Mouse (Mus musculus): Measurements from ENCODE around the gene Sox13. TPM values are rescaled to one million over a fixed set of nuclear protein-coding genes. Genes with fewer than 3 reads are reported as not detected.
"Not testable (repeated sequence)": the region's sequence is repeated elsewhere in the genome, so short reads cannot be mapped to it uniquely, and the experiment has no call there.

Sox13 gene
- polyA plus RNA-seq, 1 experiment from 2014 or later, result 12.3 TPM

GRCm38 (mm10) chr1:133347693-133348520 lies 76.3 kb downstream of the Sox13 start:
- Histone ChIP-seq H3K27ac (ENCODE audit: low read depth, low read length) (no peak overlapping the region), H3K4me1 (ENCODE audit: control insufficient read depth, insufficient read depth, low read length) (no peaks in the 10 kb centered on the region), H3K36me3 (ENCODE audit: control insufficient read depth, insufficient read depth, low read length) (no peaks in the 10 kb centered on the region), H3K9ac (ENCODE audit: low read length) (no peak overlapping the region), H3K4me3 (ENCODE audit: low read depth, low read length) (no peak overlapping the region), H3K27me3 (ENCODE audit: control insufficient read depth, insufficient read depth, low read length) (no peaks in the 10 kb centered on the region), H3K9me3 (ENCODE audit: control insufficient read depth, low read length) (no peaks in the 10 kb centered on the region), H3K4me2 (ENCODE audit: low read depth) (no peak overlapping the region)
- ATAC-seq (ENCODE audit: insufficient read depth, low FRiP score, low TSS enrichment), result no peak
- WGBS, result 79% methylated on average over 11 of the region's 11 CpGs
- peak; percentile 3 for DNase-seq (ENCODE audit: low spot score)

- Histone ChIP-seq H3K9ac (ENCODE audit: low read length) (no peak overlapping the region), H3K36me3 (ENCODE audit: control insufficient read depth, insufficient read depth, low read length) (no peaks in the 10 kb centered on the region)
- WGBS, result 67% methylated on average over 3 of the region's 3 CpGs
Observed at GRCm38 (mm10) chr1:133347226-133347625, 77.0 kb downstream of the Sox13 start.

GRCm38 (mm10) chr1:133346531-133346930 lies 77.6 kb downstream of the Sox13 start:
- WGBS, result 86% methylated on average over 9 of the region's 9 CpGs
- no peak for ATAC-seq (ENCODE audit: insufficient read depth, low FRiP score, low TSS enrichment)
- DNase-seq (ENCODE audit: low spot score), result no peak

More at GRCm38 (mm10) chr1:133347226-133347625, 77.0 kb downstream of the Sox13 start:
- Histone ChIP-seq H3K27ac (ENCODE audit: low read depth, low read length) (no peak overlapping the region), H3K4me1 (ENCODE audit: control insufficient read depth, insufficient read depth, low read length) (no peaks in the 10 kb centered on the region), H3K27me3 (ENCODE audit: control insufficient read depth, insufficient read depth, low read length) (no peaks in the 10 kb centered on the region), H3K4me2 (ENCODE audit: low read depth) (no peak overlapping the region), H3K4me3 (ENCODE audit: low read depth, low read length) (no peak overlapping the region), H3K9me3 (ENCODE audit: control insufficient read depth, low read length) (no peaks in the 10 kb centered on the region)
- no peak for DNase-seq (ENCODE audit: low spot score)
- no peak for ATAC-seq (ENCODE audit: insufficient read depth, low FRiP score, low TSS enrichment)

GRCm38 (mm10) chr1:133344357-133344756 lies 79.8 kb downstream of the Sox13 start:
- H3K27me3 ChIP-seq (ENCODE audit: control insufficient read depth, insufficient read depth, low read length), result no peaks in the 10 kb centered on the region
- H3K36me3 ChIP-seq (ENCODE audit: control insufficient read depth, insufficient read depth, low read length), result no peaks in the 10 kb centered on the region
- DNase-seq (ENCODE audit: low spot score), result no peak
- H3K27ac ChIP-seq (ENCODE audit: low read depth, low read length), result no peak overlapping the region
- no peak for ATAC-seq (ENCODE audit: insufficient read depth, low FRiP score, low TSS enrichment)
- H3K9ac ChIP-seq (ENCODE audit: low read length), result no peak overlapping the region
- no peak overlapping the region for H3K4me2 ChIP-seq (ENCODE audit: low read depth)
- no peaks in the 10 kb centered on the region for H3K4me1 ChIP-seq (ENCODE audit: control insufficient read depth, insufficient read depth, low read length)
- no peaks in the 10 kb centered on the region for H3K9me3 ChIP-seq (ENCODE audit: control insufficient read depth, low read length)
- H3K4me3 ChIP-seq (ENCODE audit: low read depth, low read length), result no peak overlapping the region
- WGBS, result 82% methylated on average over 2 of the region's 2 CpGs

More at GRCm38 (mm10) chr1:133346531-133346930, 77.6 kb downstream of the Sox13 start:
- no peaks in the 10 kb centered on the region for H3K27me3 ChIP-seq (ENCODE audit: control insufficient read depth, insufficient read depth, low read length)
- H3K4me3 ChIP-seq (ENCODE audit: low read depth, low read length), result no peak overlapping the region
- H3K36me3 ChIP-seq (ENCODE audit: control insufficient read depth, insufficient read depth, low read length), result no peaks in the 10 kb centered on the region
- no peak overlapping the region for H3K9ac ChIP-seq (ENCODE audit: low read length)
- no peaks in the 10 kb centered on the region for H3K9me3 ChIP-seq (ENCODE audit: control insufficient read depth, low read length)
- H3K4me1 ChIP-seq (ENCODE audit: control insufficient read depth, insufficient read depth, low read length), result no peaks in the 10 kb centered on the region
- H3K27ac ChIP-seq (ENCODE audit: low read depth, low read length), result no peak overlapping the region
- H3K4me2 ChIP-seq (ENCODE audit: low read depth), result no peak overlapping the region

GRCm38 (mm10) chr1:133340403-133340802 lies 83.8 kb downstream of the Sox13 start:
- H3K36me3 ChIP-seq (ENCODE audit: control insufficient read depth, insufficient read depth, low read length); ATAC-seq (ENCODE audit: insufficient read depth, low FRiP score, low TSS enrichment); H3K9ac ChIP-seq (ENCODE audit: low read length); H3K27ac ChIP-seq (ENCODE audit: low read depth, low read length); H3K4me1 ChIP-seq (ENCODE audit: control insufficient read depth, insufficient read depth, low read length); H3K9me3 ChIP-seq (ENCODE audit: control insufficient read depth, low read length); H3K4me3 ChIP-seq (ENCODE audit: low read depth, low read length); DNase-seq (ENCODE audit: low spot score); H3K4me2 ChIP-seq (ENCODE audit: low read depth); H3K27me3 ChIP-seq (ENCODE audit: control insufficient read depth, insufficient read depth, low read length): not testable (repeated sequence)
- 64% methylated on average over 1 of the region's 1 CpGs for WGBS

- H3K27ac ChIP-seq (ENCODE audit: low read depth, low read length), result no peak overlapping the region
- 77% methylated on average over 6 of the region's 6 CpGs for WGBS
- H3K36me3 ChIP-seq (ENCODE audit: control insufficient read depth, insufficient read depth, low read length), result no peaks in the 10 kb centered on the region
- peaks cover 4% of the 10 kb centered on the region; the same call in 1 of the 2 replicates for H3K4me1 ChIP-seq (ENCODE audit: control insufficient read depth, insufficient read depth, low read length)
- ATAC-seq (ENCODE audit: insufficient read depth, low FRiP score, low TSS enrichment) (no peak), DNase-seq (ENCODE audit: low spot score) (no peak)
- no peak overlapping the region for H3K4me2 ChIP-seq (ENCODE audit: low read depth)
- H3K9ac ChIP-seq (ENCODE audit: low read length), result no peak overlapping the region
- H3K4me3 ChIP-seq (ENCODE audit: low read depth, low read length), result no peak overlapping the region
- no peaks in the 10 kb centered on the region for H3K9me3 ChIP-seq (ENCODE audit: control insufficient read depth, low read length)
- H3K27me3 ChIP-seq (ENCODE audit: control insufficient read depth, insufficient read depth, low read length), result peaks cover 7% of the 10 kb centered on the region; the same call in 1 of the 2 replicates
Observed at GRCm38 (mm10) chr1:133333937-133334336, 90.2 kb downstream of the Sox13 start.

GRCm38 (mm10) chr1:133332656-133333430 lies 91.3 kb downstream of the Sox13 start:
- DNase-seq (ENCODE audit: low spot score) (no peak), ATAC-seq (ENCODE audit: insufficient read depth, low FRiP score, low TSS enrichment) (no peak)
- no peak overlapping the region for H3K9ac ChIP-seq (ENCODE audit: low read length)
- WGBS, result 88% methylated on average over 11 of the region's 11 CpGs
- peaks cover 4% of the 10 kb centered on the region; the same call in 1 of the 2 replicates for H3K4me1 ChIP-seq (ENCODE audit: control insufficient read depth, insufficient read depth, low read length)
- H3K27me3 ChIP-seq (ENCODE audit: control insufficient read depth, insufficient read depth, low read length), result peaks cover 7% of the 10 kb centered on the region; the same call in 1 of the 2 replicates
- H3K27ac ChIP-seq (ENCODE audit: low read depth, low read length), result no peak overlapping the region
- no peak overlapping the region for H3K4me2 ChIP-seq (ENCODE audit: low read depth)
- no peak overlapping the region for H3K4me3 ChIP-seq (ENCODE audit: low read depth, low read length)
- no peaks in the 10 kb centered on the region for H3K9me3 ChIP-seq (ENCODE audit: control insufficient read depth, low read length)
- no peaks in the 10 kb centered on the region for H3K36me3 ChIP-seq (ENCODE audit: control insufficient read depth, insufficient read depth, low read length)
